Mouse (Mus musculus) adrenal gland, adult 18-20 months (tissue): ENCODE measurements around the gene Fhit. TPM values are rescaled to one million over a fixed set of nuclear protein-coding genes. Genes with fewer than 3 reads are reported as not detected.

Experiments used
- DNase-seq, 2 experiments: peaks; one replicate each; pipeline ENCODE4 v3.0.0; 2021 to 2022; ENCODE audit warnings: low spot score in 2 of 2
- total RNA-seq, 2 experiments: library from RNA; stranded (reverse); gene quantifications; 1 replicate in 1 of 2; 2 replicates in 1 of 2; pipeline ENCODE4 v1.2.3; 2021

Fhit gene
- total RNA-seq, 2 experiments from 2014 or later: 6.9 to 11.8 TPM

GRCm38 (mm10) chr14:9526136-9526535 is 1635.7 kb downstream of the Fhit start:
- DNase-seq: no peak

GRCm38 (mm10) chr14:9517651-9518050 is 1644.2 kb downstream of the Fhit start:
- DNase-seq: no peak

GRCm38 (mm10) chr14:9509678-9510077 is 1652.2 kb downstream of the Fhit start:
- DNase-seq: no peak

Other genes with a start within 250 kb of the Fhit start
- gene Gm3839, start 194.7 kb upstream of the Fhit start, total RNA-seq: 1 to 10 TPM in 1 of 2 experiments, under 1 TPM in 1; 0.99 to 2.0 TPM